Mouse (Mus musculus): ENCODE measurements around the gene Map1a.

DNA sequence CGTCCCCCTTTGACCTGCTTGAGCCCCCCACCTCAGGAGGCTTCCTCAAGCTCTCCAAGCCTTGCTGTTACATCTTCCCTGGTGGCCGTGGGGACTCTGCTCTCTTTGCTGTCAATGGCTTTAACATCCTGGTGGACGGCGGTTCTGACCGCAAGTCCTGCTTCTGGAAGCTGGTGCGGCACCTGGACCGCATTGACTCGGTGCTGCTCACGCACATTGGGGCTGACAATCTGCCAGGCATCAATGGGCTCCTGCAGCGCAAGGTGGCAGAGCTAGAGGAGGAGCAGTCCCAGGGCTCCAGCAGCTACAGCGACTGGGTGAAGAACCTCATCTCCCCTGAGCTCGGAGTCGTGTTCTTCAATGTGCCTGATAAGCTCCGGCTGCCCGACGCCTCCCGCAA, 10.1 kb downstream of the Map1a start:
- no peak for TF ChIP-seq POLR2A (IDR thresholded peaks at IDR 0.05; ENCODE audit: borderline replicate concordance, insufficient read depth, low read length)
- TF ChIP-seq CTCF (IDR thresholded peaks at IDR 0.05; ENCODE audit: borderline replicate concordance, insufficient read depth, low read depth, low read length), result no peak
